Mouse (Mus musculus) neutrophil, adult 83 days (primary cell): Measurements from ENCODE around the gene Lsm3. TPM values are rescaled to one million over a fixed set of nuclear protein-coding genes. Genes with fewer than 3 reads are reported as not detected.

Source experiments
- total RNA-seq, 2 experiments: library from RNA; stranded (reverse); gene quantifications; one replicate each; pipeline ENCODE4 v1.2.4; 2023

Gene Lsm3
- 10 to 100 TPM; 54.2 to 54.5 TPM for total RNA-seq

GRCm38 (mm10) chr6:91515545-91516449, at the start of gene Lsm3, which contains the start of gene Xpc:
Gene Lsm3, plus strand, starts transcription at chr6:91515928.
Gene Xpc, minus strand, starts transcription at chr6:91515888.

GRCm38 (mm10) chr6:91472868-91473804, 42.6 kb upstream of the Lsm3 start, which contains the start of the genes Chchd4 and Tmem43:
Gene Chchd4, minus strand, starts transcription at chr6:91473546.
Gene Tmem43, plus strand, starts transcription at chr6:91473703.

Other genes with a start within 250 kb of the Lsm3 start
- gene Wnt7a, start 104.6 kb upstream of the Lsm3 start, total RNA-seq = not detected
- 1 to 10 TPM; 4.0 to 4.4 TPM for gene Chchd4, start 42.4 kb upstream of the Lsm3 start, total RNA-seq
- 100 to 1,000 TPM; 103 to 106 TPM for gene Tmem43, start 42.2 kb upstream of the Lsm3 start, total RNA-seq
- gene Xpc, start within 50 bp of the Lsm3 start, total RNA-seq = 10 to 100 TPM; 25.7 to 27.5 TPM
- gene Slc6a6, start 168.1 kb downstream of the Lsm3 start, total RNA-seq = 100 to 1,000 TPM; 195 to 242 TPM